Mouse (Mus musculus): Measurements from ENCODE around the gene Zmynd19.

GRCm38 (mm10) chr2:24926345-24926964 lies 23.1 kb upstream of the Zmynd19 start:
- TF ChIP-seq CTCF (IDR thresholded peaks at IDR 0.05) = no peak
- TF ChIP-seq EP300 (IDR thresholded peaks at IDR 0.05) = no peak

Data from lung, postnatal 0 days (tissue).